Mouse (Mus musculus): ENCODE results near the gene Gngt1.

Gngt1 gene

GRCm38 (mm10) chr6:3993492-3993891 lies at the start of gene Gngt1:
Gngt1 (plus strand) TSS chr6:3993792.
- in situ Hi-C loops (cut with MboI; ENCODE audit: low pct_unique_long_range_greater_than_20kb in 1 of 2, low sequenced_read_pairs in 2 of 2, unreplicated experiment in 1 of 2), result no loop called here

- in situ Hi-C loops (cut with MboI; ENCODE audit: low pct_unique_long_range_greater_than_20kb in 1 of 2, low sequenced_read_pairs in 2 of 2, unreplicated experiment in 1 of 2), result no loop called here
Observed at GRCm38 (mm10) chr6:3954969-3955368, 38.6 kb upstream of the Gngt1 start.

GRCm38 (mm10) chr6:3967676-3968626 lies 25.6 kb upstream of the Gngt1 start:
- in situ Hi-C loops (cut with MboI; ENCODE audit: low pct_unique_long_range_greater_than_20kb in 1 of 2, low sequenced_read_pairs in 2 of 2, unreplicated experiment in 1 of 2), result no loop called here

GRCm38 (mm10) chr6:3973679-3974078 lies 19.9 kb upstream of the Gngt1 start:
- in situ Hi-C loops (cut with MboI; ENCODE audit: low pct_unique_long_range_greater_than_20kb in 1 of 2, low sequenced_read_pairs in 2 of 2, unreplicated experiment in 1 of 2), result no loop called here

GRCm38 (mm10) chr6:3982661-3983284 lies 10.8 kb upstream of the Gngt1 start:
- in situ Hi-C loops (cut with MboI; ENCODE audit: low pct_unique_long_range_greater_than_20kb in 1 of 2, low sequenced_read_pairs in 2 of 2, unreplicated experiment in 1 of 2), result no loop called here

- in situ Hi-C loops (cut with MboI; ENCODE audit: low pct_unique_long_range_greater_than_20kb in 1 of 2, low sequenced_read_pairs in 2 of 2, unreplicated experiment in 1 of 2), result no loop called here
Observed at GRCm38 (mm10) chr6:3988750-3989149, 4.8 kb upstream of the Gngt1 start, which contains the start of gene Tfpi2. Tfpi2 (minus strand) TSS chr6:3988919.

GRCm38 (mm10) chr6:3998089-3998488 lies 4.5 kb downstream of the Gngt1 start:
- in situ Hi-C loops (cut with MboI; ENCODE audit: low pct_unique_long_range_greater_than_20kb in 1 of 2, low sequenced_read_pairs in 2 of 2, unreplicated experiment in 1 of 2), result no loop called here

GRCm38 (mm10) chr6:3999296-3999695 lies 5.7 kb downstream of the Gngt1 start:
- in situ Hi-C loops (cut with MboI; ENCODE audit: low pct_unique_long_range_greater_than_20kb in 1 of 2, low sequenced_read_pairs in 2 of 2, unreplicated experiment in 1 of 2), result no loop called here

- in situ Hi-C loops (cut with MboI; ENCODE audit: low pct_unique_long_range_greater_than_20kb in 1 of 2, low sequenced_read_pairs in 2 of 2, unreplicated experiment in 1 of 2), result no loop called here
Observed at GRCm38 (mm10) chr6:4000716-4001115, 7.1 kb downstream of the Gngt1 start.

GRCm38 (mm10) chr6:4003445-4003844 lies 9.9 kb downstream of the Gngt1 start:
- in situ Hi-C loops (cut with MboI; ENCODE audit: low pct_unique_long_range_greater_than_20kb in 1 of 2, low sequenced_read_pairs in 2 of 2, unreplicated experiment in 1 of 2), result no loop called here

GRCm38 (mm10) chr6:4003890-4004306 lies 10.3 kb downstream of the Gngt1 start, which contains the start of gene Gng11:
Gng11 (plus strand) TSS chr6:4003904.
- in situ Hi-C loops (cut with MboI; ENCODE audit: low pct_unique_long_range_greater_than_20kb in 1 of 2, low sequenced_read_pairs in 2 of 2, unreplicated experiment in 1 of 2), result no loop called here

- in situ Hi-C loops (cut with MboI; ENCODE audit: low pct_unique_long_range_greater_than_20kb in 1 of 2, low sequenced_read_pairs in 2 of 2, unreplicated experiment in 1 of 2), result no loop called here
Observed at GRCm38 (mm10) chr6:4004808-4005207, 11.2 kb downstream of the Gngt1 start.

GRCm38 (mm10) chr6:4008501-4009040 lies 15.0 kb downstream of the Gngt1 start:
- in situ Hi-C loops (cut with MboI; ENCODE audit: low pct_unique_long_range_greater_than_20kb in 1 of 2, low sequenced_read_pairs in 2 of 2, unreplicated experiment in 1 of 2), result no loop called here

- in situ Hi-C loops (cut with MboI; ENCODE audit: low pct_unique_long_range_greater_than_20kb in 1 of 2, low sequenced_read_pairs in 2 of 2, unreplicated experiment in 1 of 2), result no loop called here
Observed at GRCm38 (mm10) chr6:4009548-4009947, 16.0 kb downstream of the Gngt1 start.

GRCm38 (mm10) chr6:4022645-4023044 lies 29.1 kb downstream of the Gngt1 start:
- in situ Hi-C loops (cut with MboI; ENCODE audit: low pct_unique_long_range_greater_than_20kb in 1 of 2, low sequenced_read_pairs in 2 of 2, unreplicated experiment in 1 of 2), result no loop called here

GRCm38 (mm10) chr6:4026367-4026766 lies 32.8 kb downstream of the Gngt1 start:
- in situ Hi-C loops (cut with MboI; ENCODE audit: low pct_unique_long_range_greater_than_20kb in 1 of 2, low sequenced_read_pairs in 2 of 2, unreplicated experiment in 1 of 2), result no loop called here

GRCm38 (mm10) chr6:4030956-4031355 lies 37.4 kb downstream of the Gngt1 start:
- in situ Hi-C loops (cut with MboI; ENCODE audit: low pct_unique_long_range_greater_than_20kb in 1 of 2, low sequenced_read_pairs in 2 of 2, unreplicated experiment in 1 of 2), result no loop called here

GRCm38 (mm10) chr6:4041821-4042220 lies 48.2 kb downstream of the Gngt1 start:
- in situ Hi-C loops (cut with MboI; ENCODE audit: low pct_unique_long_range_greater_than_20kb in 1 of 2, low sequenced_read_pairs in 2 of 2, unreplicated experiment in 1 of 2), result no loop called here

Data from mouse embryonic stem cell (cell line).